Mouse (Mus musculus) erythroblast, adult 5-6 weeks (primary cell): ENCODE data around the gene Rab15. TPM values are rescaled to one million over a fixed set of nuclear protein-coding genes. Genes with fewer than 3 reads are reported as not detected.

Source experiments
- ATAC-seq: replicated peaks from 2 replicates; pipeline ENCODE4 v1.8.0; 2016; ENCODE audit warnings: moderate number of reproducible peaks, mild to moderate bottlenecking, moderate TSS enrichment, inconsistent platforms; ENCODE audit not compliant: poor library complexity, low FRiP score, severe bottlenecking
- total RNA-seq, 2 experiments: library from RNA; stranded (forward) in 1 of 2; stranded (reverse) in 1 of 2; fragments of 150-400 nt in 1 of 2; fragments of 200-764, 138-1000 nt in 1 of 2; gene quantifications; 2 replicates each; pipeline versions ENCODE4 v1.2.3 to v1.2.4; 2015 to 2017; ENCODE audit warnings: low replicate concordance in 2 of 2

The Rab15 gene
- total RNA-seq, 2 experiments from 2014 or later, result 0.26 TPM; not detected in 1

DNA sequence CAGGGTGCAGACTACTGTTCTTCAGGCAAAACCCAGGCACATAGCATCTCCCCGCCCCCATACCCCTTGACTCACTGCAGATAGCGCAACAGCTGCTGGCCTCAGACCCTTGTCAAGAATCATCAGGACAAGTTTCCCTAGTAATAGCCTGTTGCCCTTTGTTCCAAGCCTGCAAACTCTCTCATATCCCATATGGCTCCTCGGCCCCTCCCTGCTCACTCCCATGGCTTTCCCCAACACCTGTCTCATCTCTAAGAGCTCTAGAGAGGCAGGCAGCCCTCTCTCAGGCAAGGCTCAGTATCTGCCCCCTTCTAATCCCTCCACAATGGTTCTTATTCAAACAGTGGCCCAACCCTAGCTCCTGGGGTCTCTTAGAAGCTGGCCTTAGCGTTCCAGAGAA is 2.1 kb downstream of the Rab15 start:
- ATAC-seq, result no peak

DNA sequence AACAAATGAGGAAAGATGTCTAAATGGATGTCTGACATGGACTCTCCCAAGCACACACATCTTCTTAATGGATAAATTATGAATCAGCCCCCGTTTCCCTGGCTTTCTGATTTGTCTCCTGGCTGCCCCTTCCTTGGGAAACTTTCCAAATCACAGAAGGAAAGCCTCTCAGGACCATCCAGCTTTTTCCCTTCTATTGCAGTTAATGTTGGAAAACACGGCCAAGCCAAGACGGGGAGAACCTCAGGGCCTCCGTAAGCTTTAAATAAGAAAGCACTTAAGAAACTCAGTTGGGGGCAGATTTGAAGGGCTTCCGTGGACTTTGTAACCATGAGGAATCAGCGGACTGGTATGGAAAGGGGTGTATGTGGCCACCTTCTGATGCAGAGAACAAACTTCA is 2.9 kb downstream of the Rab15 start:
- ATAC-seq, result no peak

DNA sequence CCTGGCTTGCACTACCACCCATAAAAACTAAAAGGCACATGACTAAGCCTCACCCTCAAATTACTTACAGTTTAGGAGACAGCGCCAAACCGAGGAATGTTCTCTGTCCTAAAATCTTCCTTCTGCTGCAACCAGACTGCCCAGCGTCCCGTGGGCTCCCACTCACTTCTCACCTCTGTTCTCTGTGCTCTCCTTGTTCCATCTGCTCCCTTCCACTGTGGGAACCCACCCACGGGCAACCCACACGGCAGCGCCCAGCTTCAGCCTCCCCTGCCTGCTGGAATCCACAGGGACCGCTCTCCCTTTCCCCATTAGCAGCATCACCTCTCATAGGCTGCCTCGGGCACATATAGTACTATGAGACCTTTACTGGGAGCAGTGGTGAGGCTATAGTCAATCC is 3.8 kb downstream of the Rab15 start:
- no peak for ATAC-seq

DNA sequence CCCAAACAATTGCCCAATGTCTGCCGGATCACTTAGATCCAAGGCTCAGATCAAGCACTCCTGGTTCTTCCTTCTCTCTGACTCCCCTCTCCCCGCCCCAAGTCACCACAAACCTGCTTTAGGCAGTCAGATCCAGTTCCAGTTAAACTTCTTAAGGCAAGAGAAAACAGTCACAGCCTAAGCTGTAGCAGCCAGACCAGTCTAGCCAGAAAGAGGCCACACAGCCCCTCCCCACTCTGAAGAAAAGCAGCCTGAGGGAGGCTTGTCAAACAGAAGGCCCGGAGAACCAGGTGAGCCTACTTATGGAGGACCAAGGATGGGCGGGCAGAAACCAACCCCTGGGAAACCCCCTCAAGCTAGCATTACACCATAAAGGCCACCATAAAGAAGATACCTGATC is 4.6 kb downstream of the Rab15 start:
- no peak for ATAC-seq

DNA sequence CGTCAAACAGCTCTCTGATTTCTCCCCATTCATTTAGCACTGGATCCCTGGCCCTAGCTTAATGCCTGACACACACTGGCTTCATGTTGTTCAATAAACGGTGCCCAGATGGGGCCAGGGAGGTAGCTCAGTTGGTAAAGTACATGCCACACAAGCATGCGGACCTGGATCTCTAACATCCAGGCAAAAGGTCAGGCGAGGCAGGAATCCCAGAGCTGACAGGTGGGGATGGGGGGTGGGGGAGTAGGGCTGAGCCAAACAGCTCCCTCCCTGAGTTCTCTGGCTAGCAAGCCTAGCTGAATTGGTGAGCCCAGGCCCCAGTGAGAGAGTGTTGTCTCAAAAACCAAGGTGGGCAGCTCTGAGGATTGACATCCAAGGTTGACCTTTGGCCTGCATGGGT is 5.5 kb downstream of the Rab15 start:
- ATAC-seq, result no peak

DNA sequence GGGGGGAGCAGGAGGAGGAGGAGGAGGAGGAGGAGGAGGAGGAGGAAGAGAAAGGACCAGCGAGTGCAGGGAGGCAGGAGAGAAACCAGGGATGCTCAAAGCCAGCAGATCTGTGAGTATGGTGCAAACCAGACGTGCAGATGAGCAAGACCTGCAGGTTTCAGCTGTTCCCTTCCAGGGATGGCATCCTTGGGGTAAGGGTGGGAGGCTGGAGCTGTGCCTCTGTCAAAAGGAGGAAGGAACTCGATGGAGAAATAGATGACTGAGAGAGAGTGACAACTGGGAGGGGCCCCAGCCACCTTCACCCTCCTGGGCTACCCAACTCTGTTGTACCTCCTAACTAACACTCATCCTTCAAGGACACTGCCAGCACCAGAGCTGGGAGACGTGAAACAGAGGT is 6.0 kb downstream of the Rab15 start:
- ATAC-seq, result no peak

DNA sequence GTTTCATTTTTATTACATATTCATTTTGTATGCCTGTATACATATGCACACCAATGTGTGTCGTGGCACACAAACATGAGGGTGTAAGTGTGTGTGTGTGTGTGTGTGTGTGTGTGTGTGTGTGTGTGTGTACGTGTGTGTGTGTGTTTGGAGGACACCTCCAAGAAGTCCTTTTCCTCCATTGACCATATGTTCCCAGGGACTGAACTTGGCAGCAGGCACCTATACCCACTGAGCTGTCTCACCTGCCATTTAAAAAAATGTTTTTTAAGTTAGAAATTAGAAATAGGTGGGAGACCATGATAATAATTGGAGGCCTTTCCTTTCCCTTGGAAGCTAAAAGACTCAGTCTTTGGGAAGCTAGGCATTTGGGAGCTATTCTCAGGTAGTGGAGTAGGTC is 8.6 kb downstream of the Rab15 start:
- ATAC-seq, result no peak

DNA sequence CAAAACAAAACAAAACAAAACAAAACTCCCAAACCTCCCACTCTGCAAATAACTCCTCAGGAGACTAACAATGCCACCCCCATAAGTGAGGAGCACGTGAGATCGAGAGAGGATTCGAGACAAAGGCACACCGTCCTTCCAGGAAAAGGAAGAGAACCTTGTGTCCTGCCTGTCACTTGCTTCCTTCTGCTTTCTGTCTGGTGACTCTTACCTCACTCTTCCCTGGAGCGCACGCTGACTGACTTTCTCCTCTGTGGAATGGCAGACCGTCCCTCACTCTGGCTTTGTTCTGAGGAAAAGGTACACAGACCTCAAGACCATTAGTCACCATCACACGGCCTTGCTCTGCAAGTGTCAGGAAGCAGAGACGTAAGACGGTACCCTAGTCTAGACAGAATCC is 9.2 kb downstream of the Rab15 start:
- ATAC-seq, result no peak

DNA sequence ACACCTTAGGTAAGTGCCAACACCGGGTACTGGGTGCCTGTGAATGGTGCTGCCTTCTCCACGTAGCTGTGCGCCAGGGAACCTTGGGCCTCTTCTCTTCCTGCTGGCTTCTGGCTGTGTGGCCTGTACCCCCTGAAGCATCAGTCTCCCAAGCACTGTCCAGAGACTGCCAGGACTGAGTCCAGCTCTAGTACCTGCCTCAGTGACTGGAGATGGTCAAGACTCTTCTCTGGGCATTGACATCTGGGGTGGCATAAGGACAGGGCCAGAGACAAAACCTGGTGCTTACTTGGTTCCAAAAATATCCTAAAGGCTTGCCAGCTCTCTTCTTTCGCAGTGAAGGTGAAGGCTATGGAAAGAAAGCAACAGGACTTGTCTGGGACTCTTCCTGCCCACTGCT is 11.7 kb downstream of the Rab15 start:
- ATAC-seq, result no peak

DNA sequence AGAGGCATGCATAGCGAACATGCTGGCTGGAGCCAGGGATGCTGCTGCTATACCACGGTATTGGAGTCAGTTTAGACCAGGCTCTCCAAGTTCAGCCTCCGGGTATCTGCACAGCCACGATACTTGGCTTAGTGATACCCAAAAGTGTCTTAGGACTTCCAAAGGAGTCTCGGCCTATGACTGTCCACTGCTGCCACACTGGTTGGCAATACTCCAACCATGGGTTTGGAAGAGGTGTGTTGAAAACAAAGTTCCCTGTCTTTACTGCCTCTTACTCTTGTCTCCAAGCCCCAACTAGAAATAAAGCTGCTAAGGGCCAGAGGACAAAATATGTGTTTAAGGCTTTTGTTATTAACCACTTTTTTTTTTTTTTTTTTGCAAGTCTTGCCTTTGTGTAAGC is 12.2 kb downstream of the Rab15 start:
- ATAC-seq, result no peak

DNA sequence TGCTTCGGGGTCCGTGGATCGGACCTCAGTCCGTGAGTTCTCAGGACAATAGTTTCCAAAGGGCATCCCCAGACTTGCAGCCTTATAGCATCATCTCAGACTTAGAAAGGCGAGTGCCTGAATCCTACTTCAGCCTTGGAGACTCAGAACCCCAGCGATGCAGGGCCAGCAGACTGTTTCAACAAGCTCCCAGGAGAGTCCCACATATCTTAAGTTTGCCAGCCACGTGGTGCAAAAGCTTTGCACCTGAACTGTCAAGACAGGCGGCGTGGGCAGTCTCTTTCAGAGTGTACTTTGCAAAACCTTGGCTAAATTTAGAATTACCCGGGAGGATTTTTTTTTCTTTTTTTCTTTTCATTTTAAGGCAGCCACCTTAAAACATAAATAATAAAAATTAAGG is 14.9 kb downstream of the Rab15 start:
- ATAC-seq, result no peak

DNA sequence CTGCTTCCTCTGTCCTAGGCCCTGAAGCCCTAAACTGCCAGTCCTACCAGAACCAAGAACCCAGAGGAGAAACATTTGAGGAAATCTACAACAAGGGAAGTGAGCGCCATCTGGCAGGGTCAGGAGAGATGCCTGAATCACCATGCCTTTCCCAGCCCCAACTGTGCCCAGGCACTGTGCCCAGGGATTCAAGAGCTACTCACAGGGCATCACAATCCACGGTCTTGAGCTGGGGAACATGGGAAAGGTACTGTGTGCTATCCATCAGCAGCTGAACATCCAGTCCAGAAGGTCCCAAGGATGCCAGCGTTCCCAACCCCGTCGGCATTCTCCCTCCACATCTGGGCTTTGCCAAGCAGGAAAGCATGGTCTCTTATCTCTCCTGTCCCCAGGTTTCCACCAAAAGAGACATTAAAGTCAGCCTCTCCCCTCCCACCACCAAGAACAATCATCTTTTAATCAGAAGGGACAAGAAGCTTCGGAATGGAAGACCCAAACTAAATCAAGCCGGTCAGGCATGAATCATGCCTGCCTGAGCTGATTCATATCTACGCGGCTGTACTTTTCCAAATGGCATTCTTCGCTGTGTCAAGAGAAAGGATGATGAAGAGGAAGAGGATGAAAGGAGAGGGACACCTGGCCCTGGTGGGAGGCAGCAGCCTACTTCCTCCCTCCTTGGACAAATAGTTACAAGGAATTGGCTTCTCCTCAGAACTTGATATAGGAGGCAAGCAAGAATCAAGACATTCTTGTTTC is 17.5 kb downstream of the Rab15 start:
- ATAC-seq, result no peak

DNA sequence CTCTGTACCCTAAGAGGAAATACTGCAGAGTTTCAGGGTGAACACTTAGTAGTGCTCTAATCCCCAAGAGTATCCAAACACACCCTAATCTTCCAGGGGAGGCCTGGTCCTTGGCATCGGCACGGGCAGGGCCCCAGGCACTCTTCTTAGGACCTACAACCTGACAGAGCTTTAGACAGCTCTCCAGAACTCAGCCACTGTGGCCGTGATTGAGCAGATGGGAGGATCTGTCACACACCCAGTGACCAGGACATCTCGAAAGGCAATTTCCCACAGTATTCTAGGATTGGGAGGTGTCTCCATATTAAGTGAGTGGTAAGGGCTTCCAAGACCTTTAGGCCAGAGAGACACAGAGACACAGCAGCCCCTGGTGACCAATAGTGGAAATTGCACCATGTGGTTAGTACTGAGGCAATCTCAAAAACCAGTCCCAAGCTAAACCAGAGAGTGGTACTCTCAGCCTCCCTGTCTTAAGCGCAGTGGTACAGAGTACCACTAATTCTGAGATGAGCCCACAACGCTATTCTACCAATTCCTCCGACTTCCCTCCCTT is 18.9 kb downstream of the Rab15 start:
- peak; percentile 63 for ATAC-seq

DNA sequence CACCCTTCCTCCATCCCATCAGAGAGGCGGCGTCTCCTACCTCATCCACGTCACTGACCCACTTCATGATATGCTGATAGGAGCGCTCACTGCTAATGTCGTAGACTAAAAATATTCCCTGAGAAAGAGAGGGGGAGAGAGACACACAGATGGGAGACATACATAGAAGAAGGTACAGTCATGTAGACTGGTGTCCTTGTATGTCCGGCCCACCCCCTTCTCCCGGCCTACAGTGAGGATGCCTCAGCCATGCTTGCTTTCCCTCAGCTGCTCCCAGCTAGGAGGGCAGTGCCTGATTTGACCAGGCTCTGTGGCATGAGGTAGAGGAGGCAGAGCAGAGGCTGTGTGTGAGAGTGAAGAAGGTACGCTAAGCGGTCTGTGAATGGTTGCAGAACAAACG is 19.7 kb downstream of the Rab15 start:
- no peak for ATAC-seq

DNA sequence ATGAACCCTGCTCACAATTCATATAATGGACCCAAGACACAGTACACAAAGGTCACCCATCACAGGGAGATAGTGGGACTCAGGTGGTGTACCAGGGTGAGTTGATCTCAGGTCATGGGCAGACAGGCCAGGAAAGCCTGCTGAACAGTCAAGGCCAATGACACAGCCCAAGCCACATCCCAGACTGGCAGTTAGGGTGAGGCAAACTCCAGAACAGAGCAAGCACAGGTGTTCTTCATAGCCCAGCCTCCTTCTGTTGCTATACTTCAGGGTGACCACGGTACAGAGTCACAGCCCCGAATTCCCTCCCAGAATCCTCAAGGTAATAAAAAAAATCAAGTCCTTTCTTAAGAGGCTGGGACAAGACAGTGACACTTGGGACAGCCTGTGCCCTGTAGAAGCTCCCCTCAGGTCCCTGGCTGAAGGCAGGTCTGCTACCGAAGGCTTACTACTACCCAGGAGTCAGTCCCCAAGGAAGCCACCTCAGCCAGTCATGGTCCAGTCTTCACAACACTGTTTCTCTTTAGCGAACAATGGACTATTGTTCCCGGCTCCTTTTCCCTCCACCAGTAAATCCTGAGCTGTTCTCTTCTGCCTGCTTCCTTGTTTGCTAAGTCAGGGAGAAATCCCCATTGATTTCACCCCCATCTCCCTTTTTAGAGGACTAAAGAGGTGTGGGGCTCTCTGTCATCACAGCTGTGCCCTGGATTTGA is 24.5 kb downstream of the Rab15 start:
- no peak for ATAC-seq

DNA sequence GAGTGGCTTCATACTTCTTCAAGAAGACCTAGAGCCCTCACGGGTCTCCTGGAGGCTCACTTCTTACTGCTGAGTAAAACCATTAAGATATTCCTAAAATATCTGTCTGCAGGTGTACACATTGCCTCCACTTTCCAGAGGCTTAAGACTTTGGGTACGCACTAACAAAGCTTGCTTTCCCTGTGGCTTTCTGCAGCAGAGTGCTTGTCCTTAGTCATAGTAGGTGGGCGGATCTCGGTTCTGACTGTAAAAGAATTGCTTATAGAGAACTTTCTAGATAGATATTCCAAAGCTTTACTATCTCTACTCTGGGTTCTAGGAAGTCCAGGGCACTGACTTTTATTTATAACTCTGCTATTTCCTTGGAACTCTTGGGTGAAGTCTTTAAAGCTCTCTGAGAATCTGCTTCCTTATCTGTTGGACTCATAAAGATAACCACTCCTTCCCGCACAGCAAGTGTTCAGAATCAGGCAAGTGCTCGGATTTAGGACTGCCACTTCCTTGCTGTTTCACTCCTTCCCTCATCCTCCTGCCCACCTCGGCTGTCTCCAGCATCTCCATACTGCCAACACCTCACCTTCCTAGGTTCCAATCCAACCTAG is 25.7 kb downstream of the Rab15 start:
- ATAC-seq, result no peak

DNA sequence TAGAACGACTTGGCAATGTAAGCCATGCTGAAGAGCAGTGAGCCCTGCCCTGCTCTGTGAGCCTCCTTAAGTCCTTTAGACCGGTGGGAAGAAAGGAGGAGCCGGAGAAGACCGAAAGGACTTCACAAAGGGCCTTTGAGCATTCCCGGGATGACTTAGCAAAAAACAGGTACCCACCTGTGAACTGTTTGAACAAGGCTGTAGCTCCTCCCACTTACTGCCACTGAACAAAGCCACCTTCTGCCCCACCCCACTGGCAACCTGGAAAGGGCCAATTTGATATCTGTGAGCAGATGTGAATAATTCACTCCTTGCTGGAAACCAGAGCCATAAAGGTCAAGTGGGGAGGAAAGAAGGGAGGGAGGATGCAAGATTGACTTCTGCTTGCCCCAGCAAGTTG is 27.4 kb downstream of the Rab15 start, which contains the start of gene Gpx2:
Gene Gpx2 (minus strand): TSS at position 205 of the 400 bp plus-strand sequence.
- no peak for ATAC-seq

DNA sequence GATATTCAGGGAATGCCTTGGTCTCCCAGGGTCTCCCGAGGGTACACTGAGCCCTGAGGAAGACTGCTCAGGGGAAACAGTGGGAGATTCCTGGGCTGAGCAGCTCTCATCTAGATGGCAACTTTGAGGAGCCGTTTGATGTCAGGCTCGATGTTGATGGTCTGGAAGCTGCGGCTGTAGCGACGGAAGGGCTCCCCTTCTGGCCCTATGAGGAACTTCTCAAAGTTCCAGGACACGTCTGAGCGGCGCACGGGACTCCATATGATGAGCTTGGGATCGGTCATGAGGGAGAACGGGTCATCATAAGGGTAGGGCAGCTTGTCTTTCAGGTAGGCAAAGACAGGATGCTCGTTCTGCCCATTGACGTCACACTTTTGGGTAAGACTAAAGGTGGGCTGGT is 30.2 kb downstream of the Rab15 start:
- ATAC-seq, result peak; percentile 53; the same call in 1 of the 2 replicates

DNA sequence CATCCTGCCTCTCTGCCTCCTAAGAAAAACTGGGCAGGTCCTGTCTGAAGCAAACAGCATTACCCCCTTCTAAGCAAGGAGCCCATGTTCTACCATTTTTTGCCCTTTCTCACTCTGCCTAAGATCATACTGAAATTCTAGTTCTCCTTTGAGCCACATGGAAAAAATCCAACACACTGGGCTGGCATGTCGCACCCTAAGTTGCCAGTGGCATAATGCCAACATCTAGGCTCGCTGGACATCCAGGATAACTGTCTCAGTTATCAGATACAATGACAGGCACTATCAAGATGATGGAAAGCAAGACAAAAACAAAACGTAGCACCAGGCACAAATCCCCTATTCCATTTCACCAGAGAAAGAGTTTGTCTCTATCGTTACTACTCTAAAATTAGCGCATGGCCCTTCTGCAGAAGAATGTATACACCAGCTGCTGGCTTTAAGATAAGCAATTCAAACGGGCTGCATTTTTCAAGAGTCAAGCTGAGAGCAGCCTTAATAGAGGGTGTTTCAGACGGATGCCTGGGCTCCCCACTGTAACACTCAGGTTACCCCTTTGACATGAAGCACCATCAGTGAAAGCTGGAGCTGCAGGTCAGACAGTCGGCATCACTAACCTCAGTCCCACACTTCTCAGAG is 32.1 kb downstream of the Rab15 start:
- ATAC-seq, result no peak

DNA sequence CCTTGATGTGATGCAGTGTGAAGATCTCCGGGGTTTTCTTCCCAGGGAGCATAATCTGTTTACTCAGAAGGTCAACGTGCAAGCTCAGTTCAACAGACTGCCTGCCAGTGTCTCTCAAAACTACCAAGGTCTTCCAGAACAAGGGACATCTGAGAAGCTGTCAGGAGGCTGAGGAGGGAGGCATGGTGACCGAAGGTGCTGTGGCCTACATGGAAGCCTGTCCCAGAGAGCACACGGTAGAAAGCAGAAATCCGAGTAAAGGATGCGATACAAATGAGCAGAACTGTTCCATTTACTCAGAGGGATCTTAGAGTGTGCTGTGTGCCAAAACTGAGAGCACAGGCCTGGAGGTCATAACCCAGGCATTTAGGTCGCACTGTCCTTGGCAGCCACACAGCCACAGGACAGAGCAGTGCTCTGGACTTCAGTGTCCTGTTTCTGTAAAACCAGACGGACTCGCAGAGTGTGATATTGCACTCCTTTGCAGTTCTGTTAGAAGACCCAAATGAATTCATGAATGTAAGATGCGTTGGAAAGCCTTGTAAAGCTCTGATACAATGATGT is 38.6 kb downstream of the Rab15 start:
- no peak for ATAC-seq
